Mouse (Mus musculus): ENCODE results near the gene Gm3286. TPM values are rescaled to one million over a fixed set of nuclear protein-coding genes. Genes with fewer than 3 reads are reported as not detected.
"Not testable (repeated sequence)": the region's sequence is repeated elsewhere in the genome, so short reads cannot be mapped to it uniquely, and the experiment has no call there.

Gm3286 gene
- not detected in 2 replicates for polyA plus RNA-seq (2012)

DNA sequence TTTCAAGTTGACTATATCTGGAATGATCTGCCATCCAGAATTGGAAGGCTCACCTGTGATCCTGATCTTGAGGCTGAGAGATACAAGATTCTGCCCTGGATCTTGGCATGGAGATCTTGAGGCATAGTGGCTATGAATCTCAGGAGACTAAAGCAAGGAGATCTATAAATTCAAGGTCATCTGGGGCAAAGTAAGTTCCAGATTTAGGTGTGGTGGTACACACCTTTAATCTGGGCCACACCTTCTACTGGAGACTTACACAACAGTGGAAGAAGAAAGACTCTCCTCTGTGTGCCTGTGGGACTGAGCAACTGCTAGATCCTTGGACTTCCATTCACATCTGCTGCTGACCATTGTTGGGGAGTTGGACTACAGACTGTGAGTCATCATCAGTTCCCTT lies at the start of gene Gm3286:
Gene Gm3286 (plus strand): TSS at position 301 of the 400 bp plus-strand sequence.
- H3K27me3 ChIP-seq (ENCODE audit: control insufficient read depth); H3K36me3 ChIP-seq (ENCODE audit: control insufficient read depth); H3K4me3 ChIP-seq (replicated peaks); H3K4me1 ChIP-seq (ENCODE audit: control insufficient read depth); H3K9me3 ChIP-seq (ENCODE audit: control insufficient read depth, low read length): not testable (repeated sequence)

Other genes with a start within 250 kb of the Gm3286 start
- gene Gm10424, start 238.0 kb upstream of the Gm3286 start, polyA plus RNA-seq (2012), result not detected in 2 replicates
- not detected in 2 replicates for gene Gm3259, start 204.8 kb upstream of the Gm3286 start, polyA plus RNA-seq (2012)
- not detected in 2 replicates for gene D5Ertd577e, start 54.0 kb upstream of the Gm3286 start, polyA plus RNA-seq (2012)
- gene Gm7971, start 84.1 kb downstream of the Gm3286 start, polyA plus RNA-seq (2012), result not detected in 2 replicates
- not detected in 2 replicates for gene Gm7978, start 225.4 kb downstream of the Gm3286 start, polyA plus RNA-seq (2012)
- not detected in 2 replicates for gene Gm7982, start 231.3 kb downstream of the Gm3286 start, polyA plus RNA-seq (2012)

All from erythroblast, embryonic 14.5 days (primary cell).